Mouse (Mus musculus) thymus, postnatal 25 days (tissue): ENCODE data around the gene Ddx42.
A peak's percentile ranks its signal among the peaks of the same experiment; 100 is the strongest.

Experiments
- DNase-seq: peaks from one replicate; pipeline ENCODE4 v3.0.0; 2022

The Ddx42 gene

DNA sequence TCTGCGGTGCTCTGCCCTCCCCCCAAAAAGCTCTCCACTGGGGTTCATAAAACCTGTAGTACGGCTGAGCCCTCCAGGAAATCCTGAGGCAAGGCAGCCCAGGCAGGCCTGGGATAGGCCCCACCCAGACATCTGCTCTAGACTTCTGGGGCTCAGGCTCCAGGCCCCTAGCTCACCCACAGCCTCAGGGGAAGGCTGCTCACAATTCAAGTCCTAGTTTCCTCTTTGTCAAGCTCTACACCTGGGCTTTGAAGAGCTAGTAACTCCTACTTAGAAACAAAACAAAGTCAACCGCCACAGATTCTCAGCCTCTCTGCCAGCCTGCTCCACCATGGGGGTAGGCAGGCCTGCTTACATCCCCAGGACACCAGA, 52.3 kb downstream of the Ddx42 start:
- DNase-seq: peak; percentile 77

DNA sequence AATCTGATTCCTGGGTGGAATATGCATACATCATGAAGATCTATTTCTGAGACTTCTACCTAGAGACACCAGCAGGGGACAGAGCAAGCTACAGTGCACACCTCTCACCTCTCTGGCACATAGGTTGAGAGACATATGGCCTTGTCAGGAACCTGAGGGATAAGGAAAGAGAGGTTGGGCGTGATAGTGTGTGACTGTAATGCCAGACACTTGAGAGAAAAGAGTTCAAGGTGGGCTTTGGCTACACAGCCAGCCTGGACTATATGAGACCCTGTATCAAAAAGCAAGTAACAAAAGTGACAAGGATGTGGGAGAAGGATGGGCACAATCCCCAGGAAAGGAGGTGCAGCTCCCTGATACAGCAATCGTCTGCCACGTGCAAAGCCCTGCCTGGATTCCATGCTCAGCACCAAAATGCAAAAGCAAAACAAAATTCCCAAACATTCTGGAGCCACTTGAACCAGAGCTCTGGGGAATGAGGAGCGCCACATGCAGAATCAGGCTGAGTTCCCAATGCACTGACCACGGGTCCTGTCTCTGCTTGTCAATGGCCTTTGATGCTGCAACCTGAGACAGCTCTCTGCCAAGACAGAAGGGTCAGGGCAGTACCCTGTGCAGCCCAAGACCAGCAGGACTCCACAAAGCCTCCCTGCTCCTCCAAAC, 54.5 kb downstream of the Ddx42 start:
- no peak for DNase-seq

DNA sequence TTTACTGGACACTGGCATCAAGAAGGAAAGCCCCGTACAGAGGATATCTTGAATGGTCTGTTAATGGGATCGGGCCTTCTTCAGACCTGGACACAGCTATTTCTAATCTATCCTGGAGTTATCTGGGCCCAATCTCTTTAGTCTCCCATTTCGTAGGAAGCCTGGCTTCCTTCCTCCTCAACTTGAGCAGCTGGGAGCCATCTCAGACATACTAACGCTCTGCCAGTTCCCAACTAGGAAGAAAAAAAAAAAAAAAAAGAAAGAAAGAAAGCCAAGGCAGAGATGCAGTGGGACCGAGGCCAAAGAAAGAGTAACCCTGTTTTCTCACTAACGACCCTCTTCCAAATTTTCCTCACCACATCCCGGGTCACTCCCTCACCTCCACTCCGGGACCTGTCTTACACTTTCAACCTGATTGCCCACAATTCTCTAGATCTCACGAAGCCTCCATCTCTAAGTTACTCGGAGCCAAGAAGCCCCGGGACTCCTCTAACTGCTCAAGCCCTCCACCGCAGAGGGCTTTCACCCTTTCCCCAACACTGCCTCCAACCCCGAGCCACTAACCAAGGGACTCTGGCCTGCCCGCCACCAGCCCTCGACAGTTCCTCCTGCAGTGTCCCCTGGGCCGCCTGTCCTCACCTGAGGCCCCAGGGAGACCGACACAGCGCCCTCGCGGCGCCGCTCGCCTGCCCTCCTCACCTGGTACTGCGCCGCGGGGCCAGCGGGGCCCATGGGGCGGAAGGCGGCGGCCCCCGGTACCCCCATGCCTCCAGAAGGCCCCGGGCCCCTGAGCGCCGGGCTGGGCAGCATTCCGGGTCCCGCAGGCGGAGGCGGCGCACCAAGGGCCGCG, 55.3 kb downstream of the Ddx42 start:
- DNase-seq: no peak

DNA sequence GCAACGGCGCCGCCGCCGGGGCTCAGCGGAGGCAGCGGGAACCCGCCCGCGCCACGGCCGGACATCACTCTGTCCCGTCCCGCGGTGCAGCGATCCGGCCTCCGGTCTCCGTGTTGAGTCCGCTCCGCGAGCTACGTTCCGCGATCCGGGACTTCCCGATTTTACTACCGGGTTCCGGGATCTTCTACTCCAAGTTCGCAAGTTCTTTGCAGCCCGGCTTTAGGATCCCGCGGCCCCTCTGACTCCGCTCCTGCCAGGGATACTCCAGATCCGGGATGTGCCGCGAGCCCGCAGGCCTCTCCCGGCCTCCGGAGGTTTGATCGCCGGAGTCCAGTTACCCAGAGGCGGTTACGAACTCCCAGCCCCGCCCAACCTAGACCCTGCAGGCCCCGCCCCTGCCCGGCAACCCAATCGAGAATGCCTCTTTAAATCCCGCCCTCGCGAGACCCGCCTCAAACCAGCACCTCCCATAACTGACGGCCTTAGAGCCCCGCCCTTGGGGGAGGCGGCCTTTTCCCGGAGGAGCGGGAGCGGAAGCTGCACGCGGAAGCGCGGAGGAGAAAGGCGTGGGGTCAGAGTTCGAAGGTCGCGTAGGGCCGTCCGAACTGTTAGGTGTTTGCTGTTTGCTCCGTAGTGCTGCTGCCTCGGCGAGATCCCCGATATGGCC, 56.1 kb downstream of the Ddx42 start, which contains the start of gene Smarcd2:
Gene Smarcd2 (minus strand): TSS at position 329 of the 667 bp plus-strand sequence.
- peak; percentile 99 for DNase-seq

DNA sequence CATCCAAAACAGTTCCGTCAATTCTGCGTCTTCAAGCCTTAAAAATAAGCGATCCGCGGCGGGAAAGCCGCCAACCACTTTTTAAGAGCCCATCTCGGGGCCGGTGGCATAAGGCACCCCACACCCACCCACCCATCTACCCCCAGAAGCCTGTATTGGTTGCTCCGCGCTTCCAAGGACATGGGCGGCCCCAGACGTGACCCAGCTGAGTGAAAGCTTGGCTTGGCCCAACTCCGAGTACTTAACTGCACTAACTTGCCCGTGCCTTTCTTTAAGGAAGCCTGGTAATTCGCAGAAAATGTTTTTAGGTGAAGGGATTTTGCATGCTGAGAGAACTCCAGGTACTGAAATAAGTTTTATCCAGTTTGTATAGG, 56.6 kb downstream of the Ddx42 start:
- DNase-seq: no peak

DNA sequence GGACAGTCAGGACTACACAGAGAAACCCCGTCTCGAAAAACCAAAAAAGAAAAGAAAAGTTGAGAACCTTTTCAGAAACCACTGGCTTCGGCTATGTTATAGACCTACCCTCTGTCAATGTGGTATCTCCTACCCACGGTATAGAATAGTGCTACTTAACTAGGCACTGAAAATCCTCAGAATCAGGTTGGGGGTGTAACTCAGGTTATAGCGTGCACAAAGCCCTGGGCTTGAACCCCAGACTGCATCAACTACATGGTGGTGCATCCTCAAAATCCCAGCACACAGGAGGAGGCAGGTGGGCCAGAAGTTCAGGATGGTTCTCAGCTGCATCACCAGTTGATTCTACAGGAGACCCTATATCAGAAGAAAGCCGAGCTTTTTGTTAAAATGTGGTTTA, 57.1 kb downstream of the Ddx42 start:
- no peak for DNase-seq

DNA sequence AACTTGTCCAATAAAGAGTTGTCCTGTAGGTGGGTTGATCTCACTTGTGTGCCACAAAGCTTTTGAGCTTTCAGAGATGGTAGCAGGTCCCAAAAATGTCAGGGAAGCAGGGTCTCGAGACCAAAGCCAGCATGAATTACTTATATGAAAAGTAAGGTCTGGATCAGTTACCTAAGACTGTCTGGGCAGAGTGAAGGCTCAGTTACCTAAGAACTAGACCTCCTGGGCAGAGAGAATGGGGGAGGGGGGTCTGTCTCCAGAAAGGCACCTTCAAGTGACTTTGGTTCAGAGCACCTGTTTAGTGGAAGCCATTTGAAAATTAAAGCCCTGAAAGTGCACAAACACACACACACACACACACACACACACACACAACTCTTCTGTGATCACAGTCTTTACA, 57.6 kb downstream of the Ddx42 start:
- no peak for DNase-seq

DNA sequence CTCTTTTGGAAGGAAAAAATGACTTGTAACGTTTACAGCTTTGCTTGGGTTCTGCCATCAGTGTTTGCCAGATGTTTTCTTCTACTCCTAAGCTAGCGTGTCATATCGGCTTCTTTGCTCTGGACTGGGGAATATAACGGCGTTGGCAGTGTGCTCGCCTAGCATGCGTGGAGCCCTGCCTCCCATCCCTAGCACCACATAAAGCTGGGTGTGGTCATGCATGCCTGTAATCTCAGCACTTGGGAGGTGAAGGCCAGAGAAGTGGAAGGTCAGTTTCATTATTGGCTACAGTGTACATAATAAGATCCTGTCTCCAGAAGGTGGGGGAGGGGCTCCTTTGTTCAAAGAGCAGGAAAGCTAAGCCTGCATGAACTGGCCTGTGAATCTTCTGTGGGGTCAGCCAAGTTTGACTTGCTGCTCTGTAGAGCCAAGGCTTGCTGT, 58.3 kb downstream of the Ddx42 start:
- no peak for DNase-seq

DNA sequence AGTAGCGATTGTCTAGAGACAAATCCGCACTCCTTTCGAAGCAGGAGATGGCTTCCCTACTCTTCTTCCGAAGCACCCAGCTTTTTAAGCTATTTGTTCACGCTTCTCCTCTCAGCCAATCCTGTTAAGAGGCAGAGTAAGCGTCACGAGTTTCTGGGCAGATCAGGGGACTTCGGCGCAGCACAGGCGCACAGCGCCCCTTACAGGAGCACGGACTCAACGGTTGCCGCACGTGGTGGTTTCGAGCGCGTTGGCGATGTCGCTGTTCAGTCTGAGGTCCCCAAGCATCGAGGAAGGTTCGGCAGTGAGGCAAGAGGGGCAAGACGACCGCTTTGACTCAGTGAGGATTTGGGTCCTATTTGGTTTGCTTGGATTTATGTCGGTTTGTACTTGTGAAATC, 59.7 kb downstream of the Ddx42 start, which contains the start of gene Tcam1:
Gene Tcam1 (plus strand): TSS at position 219 of the 400 bp plus-strand sequence.
- peak; percentile 97 for DNase-seq

DNA sequence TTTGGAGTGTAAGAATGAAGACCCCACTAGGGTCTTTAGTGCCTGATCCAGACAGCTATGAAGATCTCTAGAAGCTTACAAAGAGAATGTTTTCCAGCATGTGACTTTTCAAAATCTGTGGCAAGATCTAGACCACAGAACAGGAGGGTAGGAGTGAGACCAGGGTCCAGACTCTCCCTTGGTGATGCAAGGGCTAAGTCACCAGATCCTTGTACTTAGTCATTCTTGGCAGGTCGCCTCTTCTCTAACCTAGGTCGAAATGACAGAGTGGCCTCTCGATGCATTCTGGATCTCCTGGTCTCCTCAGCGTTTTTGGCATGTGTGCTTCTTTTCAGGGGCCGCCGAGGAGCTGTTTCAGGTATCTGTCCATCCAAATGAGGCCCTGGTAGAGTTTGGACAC, 65.7 kb downstream of the Ddx42 start:
- DNase-seq: no peak

DNA sequence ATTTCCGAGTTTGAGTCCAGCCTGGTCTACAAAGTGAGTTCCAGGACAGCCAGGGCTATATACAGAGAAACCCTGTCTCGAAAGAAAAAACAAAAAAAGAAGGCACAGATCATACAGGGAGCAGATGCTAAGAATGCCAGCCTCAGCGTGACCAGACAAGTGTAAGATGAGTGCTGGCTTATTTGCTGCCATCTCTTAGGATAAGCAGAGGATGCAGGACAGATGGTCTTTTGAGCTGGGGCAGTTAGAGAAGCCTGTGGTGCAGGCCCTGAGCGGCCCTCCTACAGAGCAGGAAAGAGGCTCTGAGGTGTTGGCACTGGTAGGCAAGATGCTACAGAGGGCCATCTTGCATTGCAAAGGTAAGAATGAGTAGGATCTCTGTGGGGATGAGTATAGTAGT, 66.6 kb downstream of the Ddx42 start:
- DNase-seq: no peak

DNA sequence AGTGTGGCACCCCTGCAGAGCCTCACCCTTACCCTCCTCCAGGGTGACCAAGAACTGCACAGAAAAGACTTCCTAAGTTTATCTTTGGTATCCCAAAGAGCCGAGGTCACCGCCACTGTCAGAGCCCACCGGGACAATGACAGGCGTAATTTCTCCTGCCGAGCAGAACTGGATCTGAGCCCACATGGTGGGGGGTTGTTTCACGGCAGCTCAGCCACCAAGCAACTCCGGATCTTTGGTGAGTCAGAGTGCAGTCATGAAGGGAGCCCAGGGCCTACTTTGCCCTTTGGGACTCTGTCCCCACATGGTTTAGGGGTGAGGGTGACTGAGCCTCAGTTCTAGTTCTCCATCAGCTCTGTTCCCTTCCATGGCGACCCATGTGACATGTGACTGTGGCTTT, 67.4 kb downstream of the Ddx42 start:
- DNase-seq: no peak

DNA sequence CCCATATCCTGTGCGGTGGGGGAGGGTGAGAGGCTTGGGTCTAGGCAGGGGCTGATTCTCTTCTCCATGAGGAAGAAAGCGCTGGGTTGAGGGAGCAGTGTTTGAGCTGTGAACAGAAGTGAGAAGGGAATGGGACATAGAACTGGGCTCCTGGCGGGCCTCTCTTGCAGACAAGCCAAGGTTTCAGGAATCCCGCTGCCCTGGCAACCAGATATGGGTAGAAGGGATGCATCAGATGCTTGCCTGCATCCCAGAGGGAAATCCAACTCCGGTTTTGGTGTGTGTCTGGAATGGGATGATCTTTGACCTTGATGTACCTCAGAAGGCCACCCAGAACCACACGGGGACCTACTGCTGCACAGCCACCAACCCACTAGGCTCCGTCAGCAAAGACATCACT, 69.5 kb downstream of the Ddx42 start:
- DNase-seq: no peak

DNA sequence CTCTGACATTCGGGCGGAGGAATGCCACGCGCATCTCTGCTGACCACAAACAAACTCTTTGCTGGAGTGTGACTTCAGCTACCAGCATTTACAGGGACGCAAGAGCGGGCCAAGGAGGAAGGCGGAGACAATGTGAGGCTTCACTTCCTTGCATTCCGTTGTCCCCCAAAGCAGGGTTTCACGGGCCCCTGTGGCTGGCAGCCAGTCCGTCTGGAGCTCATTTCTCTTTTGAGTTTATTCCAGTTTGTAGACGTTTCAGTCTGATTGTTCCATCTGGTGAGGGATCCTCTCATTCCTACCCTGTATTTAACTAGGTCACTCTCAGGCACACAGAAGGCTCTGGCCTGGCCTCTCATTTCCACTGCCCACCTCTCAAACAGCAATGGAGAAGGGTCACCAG, 70.3 kb downstream of the Ddx42 start:
- no peak for DNase-seq

DNA sequence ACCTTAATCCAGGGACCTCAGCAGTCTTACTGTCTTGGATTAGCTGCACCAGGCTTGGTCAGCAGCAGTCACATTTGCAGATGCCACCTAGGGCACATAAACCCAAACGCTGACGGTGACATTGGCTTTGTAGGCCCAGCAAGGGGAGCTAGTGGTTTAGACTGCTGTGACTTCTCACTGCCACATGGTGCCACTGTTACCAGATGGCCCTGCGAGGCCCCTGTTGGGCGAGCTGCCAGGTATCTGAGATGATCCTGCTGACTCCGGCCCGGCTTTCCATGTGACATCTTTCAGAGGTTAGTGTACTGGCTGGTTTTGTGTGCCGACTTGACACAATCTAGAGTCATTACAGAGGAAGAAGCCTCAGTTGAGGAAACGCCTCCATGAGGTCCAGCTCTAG, 72.6 kb downstream of the Ddx42 start:
- DNase-seq: peak; percentile 38

DNA sequence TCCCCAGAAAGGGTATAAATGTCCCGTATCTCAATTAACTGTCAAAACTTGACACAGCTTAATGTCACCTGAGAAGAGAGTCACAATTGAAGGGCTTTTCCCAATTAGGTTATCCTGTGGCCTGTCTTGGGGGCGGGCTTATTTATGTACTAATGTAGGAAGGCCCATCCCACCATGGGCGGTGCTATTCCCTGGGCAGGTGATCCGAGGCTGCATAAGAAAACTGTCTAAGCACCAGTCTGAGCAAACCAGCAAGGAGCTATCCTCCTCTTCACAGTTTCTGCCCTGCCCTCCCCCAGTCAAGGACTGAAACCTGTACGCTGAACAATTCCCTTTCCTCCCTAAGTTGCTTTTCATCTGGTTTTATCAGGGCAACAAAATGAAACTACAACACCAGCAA, 73.7 kb downstream of the Ddx42 start:
- DNase-seq: no peak

DNA sequence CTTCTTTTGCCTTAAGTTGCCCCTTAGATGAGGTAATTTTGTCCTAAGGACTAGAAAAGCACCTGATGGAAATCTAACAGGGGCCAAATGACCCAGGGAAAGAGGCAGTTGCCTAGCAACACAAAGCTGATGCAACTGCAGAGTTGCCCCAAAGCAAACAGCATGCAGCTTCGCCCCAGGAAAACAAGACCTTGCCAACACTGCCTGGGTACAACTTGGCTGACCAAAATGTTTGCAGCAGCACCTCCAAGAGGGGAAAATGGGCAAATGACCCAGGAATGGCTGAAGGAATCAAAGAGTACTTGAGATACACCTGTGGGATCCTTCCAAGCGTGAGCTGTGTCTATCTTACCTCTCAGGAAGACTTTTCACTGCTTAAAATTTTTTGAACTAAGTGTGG, 75.1 kb downstream of the Ddx42 start:
- no peak for DNase-seq
